Mouse (Mus musculus) right cerebral cortex, postnatal 36 days (tissue): ENCODE measurements at regions not wholly inside any gene's neighbourhood (a gene's known extent, or its start where the extent isn't known, plus 50 kb on each side); places are given as distances from the start of the nearest gene placed in this dataset.

Source experiments
- DNase-seq, 2 experiments: peaks; one replicate each; pipeline ENCODE4 v3.0.0; 2022; ENCODE audit warnings: low spot score in 2 of 2, mixed read lengths in 1 of 2

GRCm38 (mm10) chr13:28583617-28584016 is 326.3 kb downstream of the Gm11361 start:
- DNase-seq: no peak

- DNase-seq: no peak
These were observed 318.0 kb downstream of the Gm11361 start for GRCm38 (mm10) chr13:28575202-28575851.

- DNase-seq: no peak
These were observed 316.0 kb downstream of the Gm11361 start for GRCm38 (mm10) chr13:28573364-28573763.

GRCm38 (mm10) chr13:28572448-28572847 is 315.1 kb downstream of the Gm11361 start:
- no peak for DNase-seq

GRCm38 (mm10) chr13:28571716-28572115 is 314.4 kb downstream of the Gm11361 start:
- DNase-seq: no peak

GRCm38 (mm10) chr13:28563585-28563984 is 306.3 kb downstream of the Gm11361 start:
- no peak for DNase-seq

GRCm38 (mm10) chr13:28560081-28560480 is 302.8 kb downstream of the Gm11361 start:
- no peak for DNase-seq

GRCm38 (mm10) chr13:28557032-28557570 is 299.8 kb downstream of the Gm11361 start:
- DNase-seq: no peak

GRCm38 (mm10) chr13:28556385-28556938 is 299.1 kb downstream of the Gm11361 start:
- DNase-seq: no peak

- no peak for DNase-seq
These were observed 297.0 kb downstream of the Gm11361 start for GRCm38 (mm10) chr13:28554143-28554830.

GRCm38 (mm10) chr13:28552974-28553750 is 295.8 kb downstream of the Gm11361 start:
- DNase-seq: no peak

- DNase-seq: no peak
These were observed 294.2 kb downstream of the Gm11361 start for GRCm38 (mm10) chr13:28551555-28551954.

GRCm38 (mm10) chr13:28545797-28546196 is 288.5 kb downstream of the Gm11361 start:
- no peak for DNase-seq

GRCm38 (mm10) chr13:28545337-28545736 is 288.0 kb downstream of the Gm11361 start:
- no peak for DNase-seq

GRCm38 (mm10) chr13:28544819-28545180 is 287.5 kb downstream of the Gm11361 start:
- no peak for DNase-seq

GRCm38 (mm10) chr13:28544003-28544818 is 286.9 kb downstream of the Gm11361 start:
- DNase-seq: no peak

GRCm38 (mm10) chr13:28541607-28542006 is 284.3 kb downstream of the Gm11361 start:
- DNase-seq: no peak

- no peak for DNase-seq
These were observed 275.8 kb downstream of the Gm11361 start for GRCm38 (mm10) chr13:28533080-28533479.

GRCm38 (mm10) chr13:28532278-28532677 is 274.9 kb downstream of the Gm11361 start:
- no peak for DNase-seq

- no peak for DNase-seq
These were observed 274.2 kb downstream of the Gm11361 start for GRCm38 (mm10) chr13:28531534-28531999.

GRCm38 (mm10) chr13:28530947-28531346 is 273.6 kb downstream of the Gm11361 start:
- DNase-seq: no peak
